Mouse (Mus musculus): ENCODE results near the gene Abcc1.

GRCm38 (mm10) chr16:14468351-14468750 lies 107.0 kb downstream of the Abcc1 start:
- TF ChIP-seq POLR2A (IDR thresholded peaks at IDR 0.05; ENCODE audit: borderline replicate concordance, extremely low read depth, low read depth, low read length) (no peak), CTCF (IDR thresholded peaks at IDR 0.05; ENCODE audit: insufficient read depth, low read length) (no peak)
